Mouse (Mus musculus): ENCODE measurements around the gene Hnrnpr.
A peak's percentile ranks its signal among the peaks of the same experiment; 100 is the strongest.

Gene Hnrnpr

DNA sequence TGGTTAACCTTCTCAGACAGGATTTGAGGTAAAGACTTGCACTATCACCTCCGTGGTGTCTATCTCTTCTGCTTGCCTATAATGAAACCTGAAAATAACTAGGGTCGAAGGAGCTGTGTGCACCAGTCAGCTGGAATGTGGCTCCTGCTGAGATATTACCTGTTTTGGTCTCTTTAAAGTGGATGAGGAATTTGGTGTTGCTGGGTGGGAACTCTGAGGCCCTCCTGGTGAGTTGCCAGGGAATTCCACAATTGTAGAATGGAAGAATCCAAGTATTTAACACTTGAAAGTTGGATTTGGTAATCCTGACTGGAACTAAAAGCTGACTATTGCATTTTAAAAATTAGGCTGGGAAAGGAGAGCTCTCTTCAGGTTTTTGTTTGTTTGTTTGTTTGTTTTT is 6.6 kb upstream of the Hnrnpr start:
- no peak for DNase-seq (ENCODE audit: extremely low spot score, low spot score)

DNA sequence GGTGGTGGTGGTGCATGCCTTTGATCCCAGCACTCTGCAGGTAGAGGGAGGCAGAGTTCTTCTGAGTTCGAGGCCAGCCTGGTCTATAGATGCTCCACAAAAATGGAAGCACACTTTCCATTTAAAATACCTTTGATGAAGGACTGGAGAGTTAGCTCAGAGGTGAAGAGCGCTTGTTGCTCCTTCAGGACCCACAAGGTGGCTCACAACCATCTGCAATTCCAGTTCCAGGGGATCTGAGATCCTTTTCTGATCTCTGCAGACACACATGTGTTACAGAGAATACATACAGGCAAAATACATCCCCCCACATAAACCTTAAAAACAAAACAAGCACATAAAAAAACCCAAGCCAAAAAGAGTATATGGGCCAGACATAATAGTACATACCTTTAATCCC is 2.4 kb upstream of the Hnrnpr start:
- DNase-seq (ENCODE audit: extremely low spot score, low spot score): no peak

DNA sequence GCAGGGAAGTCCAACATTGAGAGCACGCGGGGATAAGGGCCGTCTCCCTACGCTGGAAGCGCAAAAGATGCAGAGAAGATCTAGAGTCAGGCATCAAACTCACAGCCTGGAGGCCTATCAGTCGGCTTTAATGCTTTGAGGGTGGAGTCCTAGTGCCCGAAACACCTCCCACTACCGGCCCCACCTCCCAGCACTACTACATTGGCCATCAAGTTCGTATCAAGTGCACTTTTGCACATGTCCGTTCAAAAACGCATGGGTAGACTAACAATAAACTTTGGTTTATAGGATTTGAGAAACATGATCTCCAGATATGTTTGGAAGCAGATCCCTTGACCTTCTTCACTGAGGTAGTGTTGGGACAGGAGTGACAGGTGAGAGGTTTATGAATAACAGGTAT is 962 bp upstream of the Hnrnpr start:
- peak; percentile 57 for DNase-seq (ENCODE audit: extremely low spot score, low spot score)

DNA sequence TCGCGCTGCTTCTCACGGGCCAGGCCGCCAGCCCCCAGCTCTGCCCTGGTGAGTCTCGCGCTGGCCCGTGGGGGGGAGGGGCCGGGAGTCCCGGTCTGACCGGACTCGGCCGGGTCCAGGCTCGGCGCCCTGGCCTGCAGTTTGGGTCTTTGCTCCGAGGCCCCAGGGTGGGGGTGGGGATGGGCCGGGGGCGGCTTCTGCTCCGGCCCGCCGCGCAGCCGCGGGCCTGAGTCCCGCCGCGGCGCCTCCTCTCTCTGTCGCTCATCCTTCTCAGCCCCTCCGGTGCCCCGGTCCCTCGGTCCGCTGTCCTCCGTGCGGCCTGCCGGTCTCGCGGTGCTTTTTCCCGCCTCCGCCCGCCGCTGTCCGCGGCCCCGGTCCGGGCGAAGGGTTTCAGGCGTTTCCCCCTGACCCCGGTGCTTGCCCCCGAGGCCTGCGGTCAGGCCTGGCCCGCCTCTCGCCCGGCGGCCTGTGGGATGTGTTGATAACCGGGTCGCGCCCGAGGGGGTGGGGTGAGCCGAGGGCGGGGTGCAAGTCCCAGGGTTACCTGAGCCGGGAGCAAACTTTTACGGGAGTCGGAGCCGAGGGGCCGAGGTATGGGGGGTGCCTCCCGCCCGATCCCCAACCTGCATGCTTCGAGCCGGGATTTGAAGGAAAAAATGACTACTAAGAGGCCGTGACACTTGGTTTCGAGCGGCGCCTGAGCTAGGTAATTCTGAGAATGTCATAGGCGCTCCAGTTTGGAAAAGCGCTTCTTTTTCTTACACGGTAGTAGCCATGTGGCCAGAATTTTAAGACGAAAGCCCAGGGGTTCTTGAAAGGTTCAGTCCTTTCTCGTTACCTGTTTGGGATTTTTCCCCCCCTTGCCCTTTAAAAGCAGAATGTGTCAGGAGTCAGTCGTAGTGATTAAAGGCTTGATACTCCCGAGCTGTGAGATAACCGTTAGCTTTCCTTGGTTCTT is 579 bp downstream of the Hnrnpr start:
- DNase-seq (ENCODE audit: extremely low spot score, low spot score): peak; percentile 81

DNA sequence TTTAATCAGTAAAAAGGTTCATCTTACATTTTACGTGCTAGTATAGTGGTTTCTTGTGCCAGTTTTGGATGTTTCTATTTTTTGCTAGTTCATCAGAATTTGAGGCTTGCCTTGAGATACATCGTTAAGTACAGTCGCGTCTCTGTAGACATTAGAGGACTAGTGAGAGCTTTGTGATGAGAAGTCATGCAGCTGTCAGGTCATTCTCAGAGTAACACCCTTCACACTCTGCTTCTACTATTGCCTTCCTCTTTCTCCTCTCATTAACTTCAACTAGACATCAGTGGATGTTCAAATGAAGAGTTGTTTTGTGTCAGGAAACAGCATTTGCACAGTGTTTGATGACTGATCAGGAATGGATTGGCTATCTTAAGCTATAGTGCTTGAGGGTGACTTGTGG is 1.9 kb downstream of the Hnrnpr start:
- DNase-seq (ENCODE audit: extremely low spot score, low spot score): no peak

DNA sequence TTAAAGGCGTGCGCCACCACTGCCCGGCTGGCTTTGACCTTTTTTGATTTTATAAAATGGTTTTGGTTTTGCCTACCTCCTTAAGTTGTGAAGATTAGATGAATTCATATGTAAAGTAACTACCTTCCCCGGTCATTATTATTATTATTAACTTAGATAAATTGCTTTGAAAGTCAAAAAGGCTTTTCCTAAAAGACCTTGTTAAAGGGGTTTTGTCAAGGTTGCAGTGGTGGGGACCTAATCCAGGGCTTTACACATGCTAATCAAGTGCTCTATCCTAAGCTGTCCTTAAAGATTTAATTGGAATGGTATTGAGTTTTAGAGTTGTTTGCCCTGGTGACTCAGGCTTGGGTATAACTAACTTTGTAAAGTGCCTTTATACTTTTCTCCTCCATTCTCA is 6.9 kb downstream of the Hnrnpr start:
- no peak for DNase-seq (ENCODE audit: extremely low spot score, low spot score)

DNA sequence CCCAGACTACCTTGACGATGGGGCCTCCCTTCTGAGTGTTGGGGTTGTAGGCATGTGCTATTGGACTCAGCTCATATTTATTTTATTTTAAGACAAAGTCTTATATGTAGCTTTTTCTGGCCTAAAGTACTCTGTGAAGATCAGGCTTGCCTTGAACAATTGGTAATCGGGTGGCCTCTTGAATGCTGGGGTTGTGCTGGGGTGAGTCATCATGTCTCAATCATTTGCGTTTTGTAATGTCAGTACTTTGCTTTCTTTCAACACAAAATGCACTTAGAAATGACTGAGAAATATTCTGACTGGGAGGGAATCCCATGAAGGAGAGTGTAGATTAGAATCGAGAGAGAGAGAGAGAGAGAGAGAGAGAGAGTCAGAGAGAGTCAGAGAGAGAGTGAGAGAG is 9.3 kb downstream of the Hnrnpr start:
- no peak for DNase-seq (ENCODE audit: extremely low spot score, low spot score)

DNA sequence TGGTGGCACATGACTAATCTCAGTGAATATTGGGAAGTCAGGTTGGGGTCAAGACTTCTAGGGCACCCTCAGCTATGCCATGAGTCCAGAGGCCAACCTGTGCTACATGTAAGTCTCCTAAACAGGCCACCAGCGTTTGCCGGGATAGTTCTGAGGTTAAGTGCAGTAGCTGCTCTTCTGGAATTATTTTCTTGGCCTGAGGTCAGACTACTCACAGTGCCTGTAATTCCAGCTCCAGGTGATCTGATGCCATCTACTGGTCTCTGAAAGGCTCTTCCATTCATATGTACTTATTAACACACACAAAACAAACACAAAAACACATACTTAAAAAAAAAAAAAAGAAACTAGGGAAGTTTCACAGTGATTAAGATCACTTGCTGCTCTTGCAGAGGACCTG is 13.5 kb downstream of the Hnrnpr start:
- no peak for DNase-seq (ENCODE audit: extremely low spot score, low spot score)

DNA sequence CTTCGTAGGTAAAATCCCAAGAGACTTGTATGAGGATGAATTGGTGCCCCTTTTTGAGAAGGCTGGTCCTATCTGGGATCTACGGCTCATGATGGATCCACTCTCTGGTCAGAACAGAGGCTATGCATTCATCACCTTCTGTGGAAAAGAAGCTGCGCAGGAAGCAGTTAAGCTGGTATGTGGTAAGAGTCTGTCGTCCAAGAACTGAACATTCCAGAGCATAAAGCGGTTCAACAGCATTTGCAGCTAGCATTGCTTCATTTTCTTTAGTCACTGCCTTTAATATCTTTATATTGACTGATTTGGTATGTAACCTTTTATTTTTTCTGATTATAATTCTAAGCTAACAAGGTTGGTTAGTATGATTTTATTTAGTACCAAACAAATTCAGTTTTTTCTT is 16.5 kb downstream of the Hnrnpr start:
- DNase-seq (ENCODE audit: extremely low spot score, low spot score): no peak

DNA sequence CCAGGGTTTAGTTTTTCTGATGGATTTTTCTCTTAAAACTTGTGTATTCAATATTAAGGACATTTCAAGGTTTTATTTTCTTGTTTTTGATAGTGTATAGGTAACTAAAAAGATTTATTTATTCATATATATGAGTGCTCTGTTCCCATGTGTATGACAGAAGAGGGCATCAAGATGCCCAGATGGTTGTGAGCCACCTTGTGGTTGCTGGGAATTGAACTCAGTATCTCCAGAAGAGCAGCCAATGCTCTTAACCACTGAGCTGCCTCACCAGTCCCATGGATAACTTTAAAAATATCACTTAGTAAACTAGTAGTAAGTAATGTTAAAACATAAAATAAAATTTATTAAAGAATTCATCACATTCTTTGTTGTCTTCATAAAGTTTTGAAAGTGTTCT is 17.4 kb downstream of the Hnrnpr start:
- no peak for DNase-seq (ENCODE audit: extremely low spot score, low spot score)

DNA sequence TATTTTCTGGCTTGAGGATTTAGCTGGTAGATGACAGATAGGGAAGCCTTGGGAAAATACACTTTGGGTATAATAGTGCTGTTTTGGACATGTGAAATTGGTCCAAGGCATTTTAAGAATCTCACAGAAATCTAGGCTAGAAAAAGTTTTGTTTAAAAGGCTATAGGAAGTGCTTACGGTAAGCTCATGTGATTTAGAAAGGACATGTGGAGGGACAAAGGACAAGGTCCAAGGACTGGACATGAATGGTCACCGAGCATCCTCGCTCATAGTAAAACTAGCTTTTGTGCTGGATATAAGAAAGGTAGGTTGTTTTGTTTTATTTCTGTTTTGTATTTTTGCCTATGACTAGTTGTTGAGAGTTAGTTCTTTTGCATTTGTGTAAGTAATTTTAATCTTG is 21.0 kb downstream of the Hnrnpr start:
- DNase-seq (ENCODE audit: extremely low spot score, low spot score): no peak

DNA sequence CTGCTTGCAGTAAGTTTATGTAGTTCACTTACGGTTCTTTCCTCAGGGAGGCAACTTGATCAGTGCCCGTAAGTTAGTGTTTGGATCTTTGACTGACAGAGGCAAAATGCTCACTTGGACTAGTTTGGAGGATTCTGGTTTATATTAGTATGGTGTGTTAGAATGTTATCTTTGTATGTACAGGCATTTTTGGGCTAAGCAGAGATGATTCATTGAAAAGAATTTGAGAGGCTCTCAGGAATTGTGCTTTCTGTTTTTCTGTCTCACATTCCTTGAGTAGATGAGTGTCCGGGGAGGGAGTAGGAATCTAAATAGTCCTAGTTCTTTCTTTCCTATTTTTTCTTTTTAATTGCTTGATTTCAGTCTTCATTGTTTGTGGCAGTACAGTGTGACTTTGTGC is 22.4 kb downstream of the Hnrnpr start:
- no peak for DNase-seq (ENCODE audit: extremely low spot score, low spot score)

DNA sequence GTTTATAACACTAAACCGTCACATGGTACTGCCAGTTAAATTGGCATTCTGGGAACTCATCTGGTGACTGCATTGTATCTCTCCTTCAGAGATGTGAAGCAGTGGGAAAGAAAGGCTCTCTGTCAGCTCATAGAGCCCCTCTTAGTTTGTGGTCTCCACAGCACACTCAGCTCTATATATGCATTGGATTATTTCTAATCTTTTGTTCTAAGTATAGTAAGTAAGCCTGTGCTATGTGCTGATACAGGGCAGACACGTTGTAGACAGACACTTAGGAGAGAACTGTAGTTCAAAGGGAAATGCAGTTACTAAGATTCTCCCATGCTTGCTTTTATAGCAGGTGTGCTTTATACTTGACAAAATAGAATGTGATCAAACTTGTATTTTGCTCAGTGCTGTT is 24.3 kb downstream of the Hnrnpr start:
- DNase-seq (ENCODE audit: extremely low spot score, low spot score): no peak

DNA sequence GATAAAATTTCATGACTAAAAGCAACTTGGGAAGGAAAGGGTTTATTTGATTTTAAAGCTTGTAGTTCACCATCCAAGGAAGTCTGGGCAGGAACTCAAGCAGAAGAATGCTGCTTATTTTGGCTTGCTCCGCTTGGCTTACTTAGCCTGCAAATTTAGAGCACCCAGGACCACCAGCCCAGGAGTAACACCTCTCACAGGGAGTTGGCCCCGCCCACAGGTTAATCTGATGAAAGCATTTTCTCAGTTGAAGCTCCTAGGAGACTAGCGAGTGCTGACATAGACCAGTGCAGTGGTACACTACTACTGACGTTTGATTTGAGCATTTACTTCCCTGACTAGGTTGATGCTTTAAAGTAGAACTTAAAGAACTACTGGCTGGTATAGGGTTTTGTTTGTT is 26.4 kb downstream of the Hnrnpr start:
- DNase-seq (ENCODE audit: extremely low spot score, low spot score): no peak

DNA sequence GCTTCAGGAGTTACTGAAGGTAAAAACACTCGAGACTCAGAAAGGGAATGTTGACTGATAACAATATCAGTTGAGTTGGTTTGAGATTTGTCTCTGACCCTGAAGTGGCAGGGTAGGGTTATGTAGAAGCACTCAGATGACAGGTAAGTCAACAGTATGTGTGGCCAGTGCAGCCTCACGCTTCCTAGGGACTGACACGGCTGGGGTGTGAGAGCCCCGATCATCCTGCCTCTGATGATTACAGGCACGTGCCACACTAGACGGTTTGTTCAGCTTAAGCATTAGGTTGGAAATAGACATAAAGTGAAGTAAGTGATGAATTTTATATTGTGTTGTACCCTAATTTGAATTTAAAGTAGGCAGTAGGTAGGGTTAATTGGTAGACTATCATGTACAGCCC is 38.9 kb downstream of the Hnrnpr start:
- DNase-seq (ENCODE audit: extremely low spot score, low spot score): no peak

DNA sequence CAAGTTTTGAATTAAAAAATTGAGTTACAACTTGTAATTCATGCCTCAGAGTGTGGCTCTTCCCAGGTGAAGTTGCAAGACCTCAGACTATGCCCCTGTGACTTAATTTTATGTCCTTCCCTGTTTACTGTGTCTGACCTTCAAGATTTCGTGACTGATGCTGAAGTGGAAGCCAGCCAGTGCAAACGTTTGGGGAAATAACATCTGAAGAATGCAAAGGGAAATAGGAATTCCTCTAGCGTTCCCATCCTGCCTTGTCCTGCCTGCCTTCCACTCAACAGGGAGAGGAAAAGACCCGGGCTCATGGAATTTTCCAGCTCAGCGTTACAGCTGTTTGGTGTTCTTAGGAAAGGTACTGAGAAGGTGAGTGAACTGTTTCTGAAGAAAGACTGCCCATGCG is 46.3 kb downstream of the Hnrnpr start:
- DNase-seq (ENCODE audit: extremely low spot score, low spot score): no peak

DNA sequence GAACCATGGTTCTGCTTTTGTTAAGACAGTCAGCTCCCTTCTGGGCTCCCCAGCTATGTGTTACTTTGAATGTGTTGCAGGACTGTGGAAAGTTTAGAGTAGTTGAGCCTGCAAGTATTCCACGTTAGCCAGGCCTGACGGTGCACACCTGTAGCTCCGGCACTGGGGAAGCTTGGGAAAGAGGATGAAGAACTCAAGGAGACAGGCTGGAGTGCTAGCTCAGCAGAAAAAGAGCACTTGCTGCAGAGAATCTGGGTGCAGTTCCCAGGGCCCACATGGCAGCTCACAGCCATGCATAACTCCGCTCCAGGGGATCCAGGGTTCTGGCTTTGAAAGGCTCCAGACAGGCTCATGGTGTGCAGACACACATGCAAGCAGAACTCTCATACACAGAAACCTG is 46.7 kb downstream of the Hnrnpr start:
- no peak for DNase-seq (ENCODE audit: extremely low spot score, low spot score)

DNA sequence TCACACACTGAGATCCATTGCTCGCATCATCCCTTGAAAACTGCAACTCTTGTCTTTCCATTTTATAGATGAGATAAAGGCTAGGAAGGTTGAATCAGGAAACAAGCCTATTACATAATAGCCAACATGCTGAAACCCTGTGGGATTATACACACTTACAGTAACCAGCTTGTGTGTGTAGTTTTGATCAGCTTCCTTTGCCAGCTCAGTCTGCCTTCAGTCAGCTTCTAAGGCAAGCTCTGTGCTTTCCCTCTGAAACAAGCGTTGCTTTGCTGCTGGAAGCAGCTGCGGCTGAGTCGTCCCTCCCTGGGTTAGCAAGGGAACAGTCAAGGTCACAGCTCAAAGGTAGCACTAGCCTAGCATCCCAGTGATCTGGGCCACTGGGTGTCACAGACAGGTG is 57.1 kb downstream of the Hnrnpr start:
- DNase-seq (ENCODE audit: extremely low spot score, low spot score): no peak

DNA sequence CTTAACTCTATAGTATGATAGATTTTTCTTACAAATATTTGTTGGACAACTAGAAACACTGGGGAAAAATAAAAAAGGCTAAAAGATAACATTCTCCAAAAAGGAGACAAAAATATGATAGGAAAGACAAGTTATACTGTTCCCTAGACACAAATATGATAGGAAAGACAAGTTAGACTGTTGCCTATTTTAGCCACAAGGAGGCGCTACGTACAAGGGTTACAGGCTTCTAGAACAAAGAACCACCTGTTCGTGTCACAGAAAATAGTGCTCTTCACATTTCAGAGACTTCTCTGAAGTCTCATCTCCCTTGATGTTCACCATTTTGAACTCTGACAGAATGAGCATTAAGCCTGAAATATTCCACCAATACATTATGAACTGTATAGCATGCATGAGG is 59.0 kb downstream of the Hnrnpr start:
- DNase-seq (ENCODE audit: extremely low spot score, low spot score): peak; percentile 51

DNA sequence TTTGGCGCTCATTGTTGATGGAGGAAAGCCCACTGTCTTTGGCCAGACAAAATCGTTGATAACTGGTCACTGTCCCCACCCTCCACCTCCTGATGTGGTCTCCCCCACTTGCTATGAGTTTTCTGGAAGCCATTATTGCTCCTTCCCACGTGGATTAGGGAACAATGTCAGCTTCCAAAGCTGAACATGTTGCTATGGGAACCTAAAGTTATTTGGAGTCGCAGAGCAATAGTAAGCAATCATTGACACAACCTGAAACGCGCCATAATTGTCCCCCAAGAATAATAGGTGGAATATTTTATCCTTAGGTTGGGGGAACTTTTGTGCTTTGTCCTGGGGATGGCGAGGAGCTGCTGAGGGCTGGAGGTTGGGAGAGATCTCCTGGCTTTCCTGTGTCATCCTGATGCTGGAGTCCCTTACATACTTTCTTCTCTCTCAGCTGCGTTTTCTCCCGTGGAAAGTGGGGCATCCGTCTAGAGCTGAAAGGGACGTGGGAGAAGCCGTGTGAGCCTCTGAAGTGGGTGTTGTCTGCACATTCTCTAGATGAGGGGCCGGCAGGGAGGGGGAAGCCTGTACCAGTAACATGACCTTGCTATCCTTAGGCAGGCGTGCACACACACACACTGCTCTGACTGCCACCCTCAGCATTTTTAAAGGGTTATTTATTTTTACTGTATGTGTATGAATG is 62.9 kb downstream of the Hnrnpr start:
- DNase-seq (ENCODE audit: extremely low spot score, low spot score): no peak

DNA sequence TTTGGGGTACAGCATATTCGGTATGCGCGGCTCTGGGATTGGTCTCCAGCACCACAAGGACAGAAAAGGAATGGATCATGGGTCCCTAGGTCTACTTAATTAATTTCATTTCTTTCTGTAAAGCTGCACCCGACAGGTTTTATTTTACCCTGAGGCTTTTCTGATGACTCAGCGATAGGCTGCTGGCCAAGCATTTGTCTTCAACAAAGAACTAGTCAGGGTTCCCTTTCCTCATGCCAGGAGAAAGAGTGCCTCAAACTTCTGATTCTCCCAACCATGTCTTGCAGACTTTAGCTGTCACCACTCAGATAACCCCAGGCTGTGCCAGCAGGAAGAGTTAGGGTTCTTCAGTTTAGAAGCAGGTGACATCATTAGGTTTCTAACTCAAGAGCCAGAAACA is 66.3 kb downstream of the Hnrnpr start:
- no peak for DNase-seq (ENCODE audit: extremely low spot score, low spot score)

DNA sequence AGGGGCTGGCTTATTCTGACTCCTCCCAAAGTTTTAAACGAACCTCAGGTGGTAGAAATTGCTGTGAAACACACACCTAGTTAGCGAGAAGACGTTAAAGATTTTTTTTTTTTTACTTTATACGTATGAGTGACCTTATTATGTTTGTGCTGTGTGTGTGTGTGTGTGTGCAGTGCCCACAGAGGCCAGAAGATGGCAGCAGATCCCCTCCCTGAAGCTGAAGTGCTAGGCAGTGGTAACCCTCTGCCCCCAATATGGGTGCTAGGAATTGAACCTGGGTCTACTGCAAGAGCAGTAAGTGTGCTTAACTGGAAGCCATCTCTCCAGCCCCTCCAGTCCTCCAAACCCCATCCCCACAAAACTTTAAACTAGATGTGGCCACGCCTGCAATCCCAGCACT is 72.3 kb downstream of the Hnrnpr start:
- no peak for DNase-seq (ENCODE audit: extremely low spot score, low spot score)

DNA sequence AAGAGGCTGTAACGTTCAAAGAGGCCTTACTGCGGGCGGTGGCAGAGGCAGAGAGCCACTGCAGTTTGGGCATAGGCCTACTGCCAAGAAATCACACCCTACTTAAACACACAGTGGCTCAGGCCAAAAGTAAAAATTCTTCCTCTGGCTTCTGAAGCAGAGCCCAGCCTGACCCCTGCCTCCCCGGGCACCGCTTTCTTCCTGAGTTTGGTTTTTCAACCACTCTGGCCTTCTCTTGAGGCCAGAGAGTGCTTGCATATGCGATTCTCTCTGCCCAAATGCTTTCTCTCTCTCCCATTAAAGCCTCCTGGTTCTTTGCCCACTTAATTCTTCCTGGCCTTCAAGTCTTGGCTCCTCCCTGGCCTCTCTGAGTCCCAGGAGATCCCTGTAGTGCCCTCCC is 73.1 kb downstream of the Hnrnpr start:
- no peak for DNase-seq (ENCODE audit: extremely low spot score, low spot score)
